Mouse (Mus musculus) frontal cortex, postnatal 14 days (tissue): Measurements from ENCODE around the gene Zfp524.

Source experiments
- DNase-seq, 2 experiments: peaks; one replicate each; pipeline ENCODE4 v3.0.0; 2022; ENCODE audit warnings: low spot score in 2 of 2

Zfp524 gene

GRCm38 (mm10) chr7:5051193-5052192 lies 37.3 kb downstream of the Zfp524 start, which contains the start of gene Zfp580:
Gene Zfp580, plus strand, starts transcription at chr7:5051538.
- DNase-seq = peak; percentile 69 to 72

GRCm38 (mm10) chr7:5052438-5052837 lies 38.2 kb downstream of the Zfp524 start:
- no peak for DNase-seq

DNA sequence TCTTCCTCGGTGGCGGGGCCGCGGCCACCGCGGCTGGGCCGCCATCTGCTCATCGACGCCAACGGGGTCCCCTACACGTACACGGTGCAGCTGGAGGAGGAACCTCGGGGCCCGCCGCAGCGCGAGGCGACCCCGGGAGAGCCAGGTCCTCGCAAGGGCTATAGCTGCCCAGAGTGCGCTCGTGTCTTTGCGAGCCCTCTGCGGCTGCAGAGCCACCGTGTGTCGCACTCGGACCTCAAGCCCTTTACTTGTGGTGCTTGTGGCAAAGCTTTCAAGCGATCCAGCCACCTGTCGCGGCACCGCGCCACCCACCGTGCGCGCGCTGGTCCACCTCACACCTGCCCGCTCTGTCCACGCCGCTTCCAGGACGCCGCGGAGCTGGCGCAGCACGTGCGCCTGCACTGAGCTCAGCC lies 38.7 kb downstream of the Zfp524 start:
- DNase-seq = no peak

DNA sequence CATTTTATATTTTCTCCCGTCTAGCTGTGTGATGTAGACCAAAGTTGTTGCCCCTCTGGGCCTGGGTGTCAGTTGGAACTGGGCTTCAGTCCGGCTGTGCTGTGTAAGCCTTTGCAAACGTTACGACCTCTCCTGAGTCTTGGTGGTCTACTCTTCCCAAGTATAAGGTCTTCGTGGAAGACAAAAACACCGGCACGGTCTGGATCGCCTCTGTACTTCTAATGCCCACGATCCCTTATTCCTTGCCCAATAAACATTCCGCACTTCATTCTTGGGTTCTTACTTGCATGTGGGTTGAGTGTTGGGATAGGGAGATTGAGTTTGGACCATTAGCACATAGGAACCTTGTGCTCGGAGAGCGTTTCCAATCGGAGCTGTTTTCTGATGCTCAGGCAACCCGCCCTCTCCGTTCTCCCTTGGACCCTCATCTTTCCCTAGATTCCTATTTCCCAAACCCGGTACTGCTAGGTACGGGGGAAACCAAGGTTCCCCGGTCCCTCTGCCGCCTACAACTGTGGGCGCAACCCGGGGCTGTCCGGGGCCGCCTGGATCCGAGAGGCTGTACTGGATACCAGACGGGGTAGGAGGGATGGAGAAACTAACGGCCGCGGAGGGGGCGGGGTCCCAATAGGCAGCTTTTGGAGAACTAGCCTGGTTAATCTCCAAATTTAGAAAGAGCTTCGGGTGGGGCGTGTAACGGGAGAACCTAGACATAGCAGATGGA lies 39.4 kb downstream of the Zfp524 start:
- peak in 1 of 2 experiments; percentile 35 for DNase-seq

GRCm38 (mm10) chr7:5056651-5057263 lies 42.5 kb downstream of the Zfp524 start:
- peak; percentile 57 to 62 for DNase-seq

- no peak for DNase-seq
Measured at GRCm38 (mm10) chr7:5057381-5057780, 43.2 kb downstream of the Zfp524 start.

DNA sequence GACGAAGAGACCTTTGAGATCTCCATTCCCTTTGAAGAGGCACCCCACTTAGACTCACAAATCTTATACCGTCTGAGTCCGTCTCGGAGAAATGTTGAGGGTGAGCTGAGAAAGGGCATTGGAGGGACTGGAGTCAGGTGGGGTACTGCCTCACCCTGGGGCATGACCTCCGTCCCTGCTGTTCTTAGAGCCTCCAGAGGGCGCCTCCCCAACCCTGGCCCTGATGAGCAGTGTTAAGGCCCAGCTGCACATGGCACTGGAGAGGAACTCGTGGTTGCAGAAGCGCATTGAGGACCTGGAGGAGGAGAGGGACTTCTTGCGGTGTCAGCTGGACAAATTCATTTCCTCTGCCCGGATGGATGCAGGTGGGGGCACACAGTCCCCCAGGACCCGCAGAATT lies 43.6 kb downstream of the Zfp524 start:
- DNase-seq = peak in 1 of 2 experiments; percentile 26

DNA sequence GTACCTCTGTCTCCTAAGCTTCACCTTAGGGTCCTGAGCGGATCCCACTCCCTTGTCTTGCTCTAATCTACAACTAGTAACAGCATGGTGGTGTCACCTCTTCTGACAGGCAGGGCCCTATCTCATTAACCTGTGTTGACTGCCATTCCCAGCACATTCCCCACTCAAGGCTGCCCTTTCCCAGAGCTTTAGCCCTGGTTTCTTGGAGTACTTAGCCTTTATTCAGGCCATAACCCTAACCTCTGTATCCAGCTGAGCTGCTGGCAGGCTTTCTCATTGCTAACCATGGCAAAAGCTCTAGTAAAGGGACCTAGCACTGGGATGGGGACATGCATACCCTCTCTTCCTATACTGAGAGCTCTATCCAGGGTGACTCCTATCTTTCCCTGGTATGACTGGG lies 44.4 kb downstream of the Zfp524 start:
- no peak for DNase-seq

GRCm38 (mm10) chr7:5059421-5059820 lies 45.2 kb downstream of the Zfp524 start:
- DNase-seq = peak in 1 of 2 experiments; percentile 40

DNA sequence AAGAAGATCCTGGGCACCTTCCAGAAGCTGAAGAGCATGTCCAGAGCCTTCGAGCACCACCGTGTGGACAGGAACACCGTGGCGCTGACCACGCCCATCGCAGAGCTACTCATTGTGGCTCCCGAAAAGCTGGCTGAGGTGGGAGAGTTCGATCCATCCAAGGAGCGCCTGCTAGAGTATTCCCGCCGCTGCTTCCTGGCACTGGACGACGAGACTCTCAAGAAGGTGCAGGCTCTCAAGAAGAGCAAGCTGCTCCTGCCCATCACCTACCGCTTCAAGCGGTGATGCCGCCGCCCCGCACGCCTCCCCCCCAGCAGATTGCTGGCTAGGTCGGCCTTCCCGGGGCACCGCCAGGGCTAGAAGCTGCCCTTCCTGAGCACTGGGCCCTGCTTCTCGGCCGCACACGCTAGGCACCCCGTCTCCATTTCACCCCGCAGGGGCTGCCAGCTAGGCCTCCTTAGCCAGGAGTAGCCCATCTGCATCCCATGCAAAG lies 46.1 kb downstream of the Zfp524 start:
- peak; percentile 65 to 77 for DNase-seq

DNA sequence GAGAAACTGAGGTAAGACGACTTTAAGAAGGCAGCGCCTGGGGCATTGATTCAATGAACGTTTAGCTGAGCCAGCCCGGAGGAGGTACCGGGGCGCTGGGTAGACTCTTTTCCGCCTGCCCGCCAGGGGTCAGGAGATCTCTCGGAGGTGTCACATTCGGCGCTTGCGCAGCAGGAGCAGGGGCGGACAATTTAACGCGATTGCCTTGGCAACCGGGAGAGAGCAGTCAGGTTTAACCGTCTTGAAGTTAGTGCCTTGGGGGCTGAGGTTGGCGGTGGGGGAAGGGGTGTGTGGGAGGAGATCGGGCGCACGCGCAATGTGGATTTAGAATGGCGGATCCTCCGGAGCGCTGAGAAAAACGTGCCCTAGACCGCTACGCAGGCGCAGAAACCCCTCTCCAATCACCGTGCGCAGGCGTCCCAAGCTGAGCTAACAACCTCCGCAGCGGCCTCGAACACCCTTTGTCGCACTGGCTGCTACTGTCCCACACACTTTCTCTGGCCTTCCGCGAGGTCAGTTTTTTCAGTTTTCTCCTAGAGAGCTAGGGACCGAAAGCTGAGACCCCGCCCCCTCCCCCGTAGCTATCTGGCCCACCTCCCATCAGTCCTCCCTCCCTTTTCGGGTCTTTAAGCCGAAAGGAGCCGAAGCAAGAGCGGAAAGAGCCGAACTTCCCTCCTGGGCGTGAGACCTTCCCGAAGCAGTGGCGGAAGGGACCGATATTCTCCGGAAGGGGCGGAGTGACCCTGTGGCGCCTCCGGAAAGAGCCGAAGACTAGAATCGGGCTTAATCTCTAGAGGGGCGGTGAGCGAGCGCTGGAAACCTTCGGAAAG lies 46.9 kb downstream of the Zfp524 start:
- DNase-seq = peak; percentile 98

- DNase-seq = peak; percentile 88 to 89
Measured at GRCm38 (mm10) chr7:5061774-5062359, 47.7 kb downstream of the Zfp524 start, which contains the start of gene U2af2. Gene U2af2, plus strand, starts transcription at chr7:5062143.

- DNase-seq = no peak
Measured at GRCm38 (mm10) chr7:5062360-5063001, 48.3 kb downstream of the Zfp524 start.

DNA sequence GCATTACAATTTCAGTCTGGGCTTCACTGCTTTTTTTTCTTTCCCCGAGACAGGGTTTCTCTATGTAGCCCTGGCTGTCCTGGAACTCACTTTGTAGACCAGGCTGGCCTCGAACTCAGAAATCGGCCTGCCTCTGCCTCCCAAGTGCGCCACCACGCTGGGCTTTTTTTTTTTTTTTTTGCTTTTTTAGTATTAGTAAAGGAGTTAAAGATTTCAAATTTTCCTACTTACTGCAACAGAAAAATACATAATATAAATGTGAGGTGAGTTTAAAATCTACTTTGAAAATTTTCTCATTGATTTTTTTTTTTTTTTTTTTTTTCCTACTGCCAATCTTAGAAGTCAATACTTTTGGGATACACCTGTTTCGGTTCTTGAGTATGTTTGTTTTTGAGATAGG lies 50.7 kb downstream of the Zfp524 start:
- DNase-seq = no peak
